Mouse (Mus musculus): Measurements from ENCODE around the gene Cyp2c70.
"Not testable (repeated sequence)": the region's sequence is repeated elsewhere in the genome, so short reads cannot be mapped to it uniquely, and the experiment has no call there.

The Cyp2c70 gene

GRCm38 (mm10) chr19:40187160-40187559 is at the start of gene Cyp2c70:
Gene Cyp2c70 (minus strand): TSS chr19:40187333.
- DNase-seq = no peak

GRCm38 (mm10) chr19:40232560-40232959 is 45.4 kb upstream of the Cyp2c70 start:
- no peak for DNase-seq

GRCm38 (mm10) chr19:40231825-40232541 is 44.9 kb upstream of the Cyp2c70 start:
- no peak for DNase-seq

- no peak for DNase-seq
Observed at GRCm38 (mm10) chr19:40231074-40231738, 44.1 kb upstream of the Cyp2c70 start.

DNA sequence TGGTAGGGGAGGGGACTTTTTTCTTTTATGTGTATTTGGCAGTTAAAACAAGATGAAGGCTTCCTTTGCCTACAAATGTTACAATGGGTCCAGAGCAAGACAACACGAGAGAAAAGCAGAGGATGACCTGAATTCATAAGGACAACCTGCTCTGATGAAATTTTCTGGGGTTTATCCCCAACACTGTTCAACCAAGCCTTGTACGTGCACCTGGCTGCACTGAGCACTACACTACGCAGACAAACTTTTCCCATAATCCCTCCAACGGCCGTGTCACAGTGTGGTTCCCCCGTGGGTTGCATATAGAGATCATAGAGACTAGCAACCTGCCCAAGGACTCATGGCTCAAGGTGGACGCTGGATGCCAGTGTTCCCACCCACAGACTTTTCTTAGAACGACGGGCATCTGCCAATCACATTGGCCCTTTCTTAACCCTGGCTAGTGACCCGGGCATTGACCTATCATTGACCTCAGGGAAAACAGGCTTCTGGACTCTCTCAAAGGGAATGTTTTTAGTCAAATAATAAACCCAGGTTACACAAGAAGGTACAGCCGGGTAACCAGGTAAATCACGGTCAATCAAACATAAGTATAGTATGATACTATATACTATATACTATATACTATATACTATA is 39.5 kb upstream of the Cyp2c70 start:
- DNase-seq = no peak

- DNase-seq = no peak
Observed at GRCm38 (mm10) chr19:40225761-40226110, 38.6 kb upstream of the Cyp2c70 start.

DNA sequence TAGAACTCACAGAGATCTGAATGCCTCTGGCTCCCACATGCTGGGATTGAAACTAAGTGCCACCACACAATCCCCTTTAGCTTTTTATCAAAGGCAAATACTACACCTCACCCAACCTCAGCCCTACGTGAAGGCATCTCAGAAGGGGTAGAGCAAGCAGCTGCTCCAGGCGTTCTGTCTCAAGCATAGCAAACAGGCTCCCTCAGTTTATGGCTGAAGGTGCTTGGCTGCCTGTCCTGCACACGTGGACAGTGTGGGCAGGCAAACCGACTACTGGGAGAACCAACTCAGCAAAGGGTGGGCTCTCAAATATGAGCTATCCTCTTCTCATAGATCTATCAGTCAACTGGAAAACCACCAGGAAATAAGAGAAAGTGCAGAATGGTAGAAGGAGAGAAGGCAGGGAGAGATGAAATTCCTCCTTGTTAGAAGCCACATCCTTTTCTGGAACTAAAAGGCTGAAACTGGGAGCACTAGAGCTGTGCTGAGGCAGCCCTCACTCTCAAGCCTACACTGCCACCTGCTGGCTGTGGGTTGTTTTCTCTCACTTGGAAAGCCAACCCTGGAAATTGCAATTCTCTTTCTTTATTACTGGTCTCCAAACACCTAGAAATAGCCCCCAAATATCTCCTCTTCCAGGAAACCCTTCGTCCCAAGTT is 38.1 kb upstream of the Cyp2c70 start:
- DNase-seq = peak; percentile 80

- not testable (repeated sequence) for DNase-seq
Observed at GRCm38 (mm10) chr19:40222307-40222706, 35.2 kb upstream of the Cyp2c70 start.

DNA sequence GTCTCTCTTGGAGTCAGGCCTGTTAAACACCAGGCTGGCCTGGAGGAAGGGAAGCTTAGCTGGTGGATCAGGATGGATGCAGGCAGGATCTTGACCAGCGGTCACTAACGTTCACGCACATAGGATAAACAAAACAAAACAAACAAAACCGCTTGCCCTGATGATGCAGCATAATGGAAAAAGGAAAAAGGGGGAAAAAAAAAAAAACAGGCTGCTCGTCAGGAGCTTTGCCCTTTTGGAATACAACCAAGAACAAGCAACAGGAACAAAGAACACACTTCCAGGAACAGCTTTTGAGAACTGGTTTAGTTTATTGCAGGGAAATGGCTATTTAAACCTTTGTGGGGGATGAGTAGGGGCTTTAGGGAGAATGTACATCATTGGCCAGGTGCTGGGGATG is 33.7 kb upstream of the Cyp2c70 start:
- no peak for DNase-seq

GRCm38 (mm10) chr19:40202947-40203346 is 15.8 kb upstream of the Cyp2c70 start:
- DNase-seq = not testable (repeated sequence)

GRCm38 (mm10) chr19:40190596-40190995 is 3.5 kb upstream of the Cyp2c70 start:
- no peak for DNase-seq

DNA sequence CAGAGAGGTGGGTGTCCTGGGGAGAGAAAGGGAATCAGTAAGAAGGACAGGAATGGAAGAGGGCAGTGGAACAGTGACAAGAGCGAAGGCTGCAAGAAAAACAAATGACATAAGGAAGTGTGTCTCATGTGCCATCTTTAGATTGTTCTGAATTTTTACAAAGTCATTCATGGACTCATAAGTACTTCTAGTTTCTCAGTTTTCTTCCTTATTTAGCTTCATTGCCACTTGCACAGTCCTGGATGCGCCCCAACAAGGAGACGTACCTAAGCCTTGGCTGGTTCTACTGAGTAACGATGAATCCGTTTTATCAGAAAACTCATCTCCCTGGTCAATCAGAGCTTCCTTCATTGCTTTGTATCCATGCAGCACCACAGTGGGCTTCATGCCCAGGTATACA is 3.5 kb downstream of the Cyp2c70 start:
- DNase-seq = no peak

GRCm38 (mm10) chr19:40178311-40178710 is 8.8 kb downstream of the Cyp2c70 start:
- DNase-seq = no peak

- DNase-seq = not testable (repeated sequence)
Observed at GRCm38 (mm10) chr19:40168391-40168790, 18.7 kb downstream of the Cyp2c70 start.

- not testable (repeated sequence) for DNase-seq
Observed at GRCm38 (mm10) chr19:40126996-40127395, 60.1 kb downstream of the Cyp2c70 start.

DNA sequence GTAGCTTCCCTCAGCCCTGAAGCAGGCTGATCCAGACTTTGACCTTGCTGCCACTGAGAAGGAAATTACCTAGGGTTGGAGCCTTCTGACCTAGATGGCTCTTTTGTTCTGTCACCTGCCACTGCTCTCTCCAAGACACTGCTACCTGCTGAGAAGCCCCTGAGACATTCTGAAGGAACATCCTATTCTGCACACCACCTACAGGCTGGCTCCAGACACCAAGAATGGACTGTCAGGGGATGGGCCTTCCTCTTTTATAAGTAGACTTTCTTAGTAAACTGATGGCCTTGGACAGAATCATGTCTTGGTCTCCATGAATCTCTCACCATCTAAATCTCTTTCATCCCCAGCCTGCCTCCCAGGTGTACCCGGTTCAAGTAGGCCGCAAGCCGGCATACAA is 62.0 kb downstream of the Cyp2c70 start:
- DNase-seq = not testable (repeated sequence)

DNA sequence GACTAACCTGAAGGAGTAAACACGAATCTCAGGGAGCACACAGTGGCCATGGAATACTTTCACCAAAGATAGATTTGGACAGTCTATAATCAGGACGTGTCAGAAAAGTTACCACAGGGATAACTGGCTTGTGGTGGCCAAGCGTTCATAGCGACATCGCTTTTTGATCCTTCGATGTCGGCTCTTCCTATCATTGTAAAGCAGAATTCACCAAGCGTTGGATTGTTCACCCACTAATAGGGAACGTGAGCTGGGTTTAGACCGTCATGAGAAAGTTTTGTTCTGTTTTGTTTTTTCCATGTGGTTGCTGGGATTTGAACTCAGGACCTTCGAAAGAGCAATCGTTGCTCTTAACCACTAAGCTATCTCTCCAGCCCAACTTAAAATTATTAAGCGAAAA is 67.5 kb downstream of the Cyp2c70 start:
- not testable (repeated sequence) for DNase-seq
